Mouse (Mus musculus): Measurements from ENCODE around the gene Vps33b. TPM values are rescaled to one million over a fixed set of nuclear protein-coding genes. Genes with fewer than 3 reads are reported as not detected.

Vps33b gene
- polyA plus RNA-seq, 1 experiment from 2014 or later: 9.0 TPM

Other genes with a start within 250 kb of the Vps33b start
- 7.2 and 8.9 TPM in 2 replicates for gene Zfp710, start 244.8 kb upstream of the Vps33b start, polyA plus RNA-seq (2016; fragmentation: Nextera tagmentation; extraction: Ambion mirVana)
- 158 and 160 TPM in 2 replicates for gene Idh2, start 154.3 kb upstream of the Vps33b start, polyA plus RNA-seq (2016; fragmentation: Nextera tagmentation; extraction: Ambion mirVana)
- gene Sema4b, start 82.8 kb upstream of the Vps33b start, polyA plus RNA-seq (2016; fragmentation: Nextera tagmentation; extraction: Ambion mirVana): 16.9 and 17.9 TPM in 2 replicates
- 97.5 and 99.2 TPM in 2 replicates for gene Cib1, start 36.8 kb upstream of the Vps33b start, polyA plus RNA-seq (2016; fragmentation: Nextera tagmentation; extraction: Ambion mirVana)
- 3.9 and 4.4 TPM in 2 replicates for gene Gdpgp1, start 36.8 kb upstream of the Vps33b start, polyA plus RNA-seq (2016; fragmentation: Nextera tagmentation; extraction: Ambion mirVana)
- gene Ttll13, start 23.3 kb upstream of the Vps33b start, polyA plus RNA-seq (2016; fragmentation: Nextera tagmentation; extraction: Ambion mirVana): 0.61 and 1.0 TPM in 2 replicates
- gene Ngrn, start 8.4 kb upstream of the Vps33b start, polyA plus RNA-seq (2016; fragmentation: Nextera tagmentation; extraction: Ambion mirVana): 42.0 and 45.6 TPM in 2 replicates
- 150 and 158 TPM in 2 replicates for gene Prc1, start 24.8 kb downstream of the Vps33b start, polyA plus RNA-seq (2016; fragmentation: Nextera tagmentation; extraction: Ambion mirVana)
- gene Rccd1, start 54.8 kb downstream of the Vps33b start, polyA plus RNA-seq (2016; fragmentation: Nextera tagmentation; extraction: Ambion mirVana): 5.1 and 5.6 TPM in 2 replicates
- 17.1 and 17.3 TPM in 2 replicates for gene Unc45a, start 71.4 kb downstream of the Vps33b start, polyA plus RNA-seq (2016; fragmentation: Nextera tagmentation; extraction: Ambion mirVana)
- 5.1 and 6.8 TPM in 2 replicates for gene Hddc3, start 73.5 kb downstream of the Vps33b start, polyA plus RNA-seq (2016; fragmentation: Nextera tagmentation; extraction: Ambion mirVana)
- 5.8 and 6.5 TPM in 2 replicates for gene Man2a2, start 101.7 kb downstream of the Vps33b start, polyA plus RNA-seq (2016; fragmentation: Nextera tagmentation; extraction: Ambion mirVana)
- 10.3 and 11.4 TPM in 2 replicates for gene Fes, start 118.3 kb downstream of the Vps33b start, polyA plus RNA-seq (2016; fragmentation: Nextera tagmentation; extraction: Ambion mirVana)
- gene Furin, start 135.8 kb downstream of the Vps33b start, polyA plus RNA-seq (2016; fragmentation: Nextera tagmentation; extraction: Ambion mirVana): 5.6 and 5.9 TPM in 2 replicates

Measured in liver, embryonic 12.5 days (tissue).